Mouse (Mus musculus): ENCODE measurements at regions not wholly inside any gene's neighbourhood (a gene's known extent, or its start where the extent isn't known, plus 50 kb on each side); places are given as distances from the start of the nearest gene placed in this dataset.

DNA sequence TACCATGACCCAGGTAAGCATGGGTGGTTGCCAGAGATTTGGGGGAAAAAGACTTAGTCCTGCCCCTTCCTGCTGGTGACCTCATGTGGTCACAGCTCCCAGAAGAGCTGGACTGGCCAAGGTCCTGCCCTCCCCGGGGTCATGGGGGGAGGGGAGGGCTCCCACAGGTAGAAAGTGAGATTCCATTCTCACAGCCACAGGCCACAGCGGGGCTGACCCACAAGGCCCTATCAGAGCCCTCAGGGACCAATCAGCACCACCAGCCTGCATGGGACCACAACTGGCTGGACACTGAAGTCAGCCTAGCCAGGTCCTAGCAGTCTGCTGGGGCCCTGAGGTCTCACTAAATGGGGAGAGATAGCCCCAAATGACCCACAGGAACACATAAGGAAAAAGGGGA, 81.9 kb upstream of the Zmiz1 start:
- TF ChIP-seq POLR2A (IDR thresholded peaks at IDR 0.05; ENCODE audit: low read depth, low read length), result no peak
- TF ChIP-seq CTCF (IDR thresholded peaks at IDR 0.05; ENCODE audit: extremely low read depth, insufficient read length, insufficient replicate concordance, low read depth, low read length), result no peak
- Histone ChIP-seq H3K27ac (ENCODE audit: insufficient read depth, low read depth, low read length) (peak overlapping the region; percentile 3; the same call in 1 of the 2 replicates), H3K4me3 (ENCODE audit: low read depth, low read length) (no peak overlapping the region), H3K36me3 (ENCODE audit: control insufficient read depth, insufficient read depth, low read length) (no peaks in the 10 kb centered on the region), H3K27me3 (ENCODE audit: control insufficient read depth, insufficient read depth, low read length) (no peaks in the 10 kb centered on the region), H3K4me1 (ENCODE audit: control insufficient read depth, insufficient read depth, insufficient read length, low read length) (peaks cover 16% of the 10 kb centered on the region)
- 74% methylated on average over 2 of the region's 2 CpGs for WGBS

DNA sequence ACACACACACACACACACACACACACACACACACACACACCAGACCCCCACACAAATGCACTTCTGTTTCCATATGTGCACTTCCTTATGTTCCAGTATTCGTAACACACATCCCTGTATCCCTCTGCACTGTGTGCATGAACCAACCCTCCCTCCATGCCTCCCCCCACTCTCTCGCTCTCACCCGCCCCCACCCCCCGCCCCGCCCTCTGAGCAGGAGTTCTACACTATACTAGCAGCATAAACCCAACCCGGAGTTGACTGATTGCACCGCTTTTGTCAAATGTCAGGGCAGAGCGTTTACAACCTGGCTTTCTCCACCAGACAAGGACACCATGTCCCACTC, 81.5 kb upstream of the Zmiz1 start:
- H3K27ac ChIP-seq (ENCODE audit: insufficient read depth, low read depth, low read length), result peak overlapping the region; percentile 78
- H3K36me3 ChIP-seq (ENCODE audit: control insufficient read depth, insufficient read depth, low read length), result no peaks in the 10 kb centered on the region
- 12% methylated on average over 8 of the region's 8 CpGs for WGBS
- H3K4me3 ChIP-seq (ENCODE audit: low read depth, low read length), result peak overlapping the region; percentile 74
- H3K4me1 ChIP-seq (ENCODE audit: control insufficient read depth, insufficient read depth, insufficient read length, low read length), result peaks cover 16% of the 10 kb centered on the region
- TF ChIP-seq CTCF (IDR thresholded peaks at IDR 0.05; ENCODE audit: extremely low read depth, insufficient read length, insufficient replicate concordance, low read depth, low read length) (no peak), POLR2A (IDR thresholded peaks at IDR 0.05; ENCODE audit: low read depth, low read length) (no peak)
- H3K27me3 ChIP-seq (ENCODE audit: control insufficient read depth, insufficient read depth, low read length), result no peaks in the 10 kb centered on the region

DNA sequence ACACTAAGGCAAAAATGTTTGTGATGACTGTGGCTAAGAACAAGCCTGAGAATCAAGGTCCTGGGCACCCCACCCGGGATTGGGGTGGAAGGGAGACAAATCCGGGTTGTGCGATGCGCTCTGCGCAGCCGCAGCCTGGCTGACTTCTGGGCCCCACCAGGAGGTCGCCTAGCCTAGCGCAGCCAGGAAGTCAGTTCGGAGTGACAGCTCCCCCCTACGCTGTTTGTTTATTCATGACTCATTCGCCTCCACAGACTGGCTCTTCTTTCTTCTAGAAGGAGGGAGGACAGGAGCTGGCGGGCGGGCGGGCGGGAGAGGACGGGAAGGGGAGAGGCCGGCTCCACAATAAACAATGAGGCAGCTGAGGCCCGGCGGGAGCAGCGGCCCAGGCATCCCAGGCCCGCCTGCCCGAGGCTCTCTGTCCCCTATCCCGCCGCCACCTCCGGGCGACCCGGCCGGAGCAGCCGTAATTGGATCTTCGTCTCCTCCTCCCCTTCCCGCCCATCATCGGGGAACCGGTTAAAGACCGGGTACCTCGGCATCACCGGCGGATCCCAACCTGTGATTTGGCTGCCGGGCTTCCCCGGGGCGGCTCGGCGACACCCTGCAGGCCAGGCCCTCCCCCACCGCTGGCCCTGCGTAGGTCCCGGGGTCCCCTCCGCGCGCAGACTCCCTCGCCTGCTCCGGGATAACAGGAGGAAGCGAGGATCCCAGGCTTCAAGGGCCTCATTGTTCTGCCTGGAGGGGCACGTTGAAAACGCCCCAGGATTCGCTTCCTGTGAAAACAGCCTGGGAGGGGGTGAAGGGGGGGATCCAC, 80.9 kb upstream of the Zmiz1 start:
- H3K4me1 ChIP-seq (ENCODE audit: control insufficient read depth, insufficient read depth, insufficient read length, low read length), result peaks cover 16% of the 10 kb centered on the region
- H3K27ac ChIP-seq (ENCODE audit: insufficient read depth, low read depth, low read length), result peak overlapping the region; percentile 88
- H3K27me3 ChIP-seq (ENCODE audit: control insufficient read depth, insufficient read depth, low read length), result no peaks in the 10 kb centered on the region
- peak overlapping the region; percentile 74 for H3K4me3 ChIP-seq (ENCODE audit: low read depth, low read length)
- WGBS, result 1% methylated on average over 51 of the region's 54 CpGs
- no peaks in the 10 kb centered on the region for H3K36me3 ChIP-seq (ENCODE audit: control insufficient read depth, insufficient read depth, low read length)
- TF ChIP-seq CTCF (IDR thresholded peaks at IDR 0.05; ENCODE audit: extremely low read depth, insufficient read length, insufficient replicate concordance, low read depth, low read length), result peak; percentile 13; the same call in 1 of the 2 replicates
- TF ChIP-seq POLR2A (IDR thresholded peaks at IDR 0.05; ENCODE audit: low read depth, low read length), result peak; percentile 47

DNA sequence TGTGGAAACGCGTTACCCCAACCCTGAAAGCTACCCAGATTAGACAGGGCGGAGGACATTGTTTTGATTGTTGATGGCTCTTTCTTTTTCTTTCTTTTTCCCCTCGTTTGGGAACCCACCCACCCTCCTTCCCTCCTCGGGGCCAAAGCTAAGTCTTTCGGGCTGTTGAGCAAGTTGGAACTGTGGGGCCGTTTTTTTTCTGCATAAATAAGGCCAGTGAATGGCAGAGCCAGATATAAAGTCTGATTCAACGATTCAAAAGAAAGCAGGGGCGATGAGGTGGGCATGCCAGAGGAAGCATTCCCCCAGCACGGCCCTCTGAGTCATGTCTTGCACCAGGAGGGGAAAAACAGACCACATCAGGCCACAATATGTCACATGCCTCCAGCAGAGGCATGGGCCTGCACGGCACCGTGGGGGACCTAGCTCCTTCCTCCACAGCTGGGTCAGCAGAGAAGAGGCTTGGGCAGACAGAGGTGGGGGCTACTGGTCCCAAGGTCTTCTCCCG, 80.2 kb upstream of the Zmiz1 start:
- TF ChIP-seq POLR2A (IDR thresholded peaks at IDR 0.05; ENCODE audit: low read depth, low read length), result no peak
- TF ChIP-seq CTCF (IDR thresholded peaks at IDR 0.05; ENCODE audit: extremely low read depth, insufficient read length, insufficient replicate concordance, low read depth, low read length), result no peak
- Histone ChIP-seq H3K4me1 (ENCODE audit: control insufficient read depth, insufficient read depth, insufficient read length, low read length) (peaks cover 16% of the 10 kb centered on the region), H3K27me3 (ENCODE audit: control insufficient read depth, insufficient read depth, low read length) (no peaks in the 10 kb centered on the region), H3K4me3 (ENCODE audit: low read depth, low read length) (peak overlapping the region; percentile 74), H3K27ac (ENCODE audit: insufficient read depth, low read depth, low read length) (peak overlapping the region; percentile 88), H3K36me3 (ENCODE audit: control insufficient read depth, insufficient read depth, low read length) (no peaks in the 10 kb centered on the region)
- 31% methylated on average over 13 of the region's 13 CpGs for WGBS

DNA sequence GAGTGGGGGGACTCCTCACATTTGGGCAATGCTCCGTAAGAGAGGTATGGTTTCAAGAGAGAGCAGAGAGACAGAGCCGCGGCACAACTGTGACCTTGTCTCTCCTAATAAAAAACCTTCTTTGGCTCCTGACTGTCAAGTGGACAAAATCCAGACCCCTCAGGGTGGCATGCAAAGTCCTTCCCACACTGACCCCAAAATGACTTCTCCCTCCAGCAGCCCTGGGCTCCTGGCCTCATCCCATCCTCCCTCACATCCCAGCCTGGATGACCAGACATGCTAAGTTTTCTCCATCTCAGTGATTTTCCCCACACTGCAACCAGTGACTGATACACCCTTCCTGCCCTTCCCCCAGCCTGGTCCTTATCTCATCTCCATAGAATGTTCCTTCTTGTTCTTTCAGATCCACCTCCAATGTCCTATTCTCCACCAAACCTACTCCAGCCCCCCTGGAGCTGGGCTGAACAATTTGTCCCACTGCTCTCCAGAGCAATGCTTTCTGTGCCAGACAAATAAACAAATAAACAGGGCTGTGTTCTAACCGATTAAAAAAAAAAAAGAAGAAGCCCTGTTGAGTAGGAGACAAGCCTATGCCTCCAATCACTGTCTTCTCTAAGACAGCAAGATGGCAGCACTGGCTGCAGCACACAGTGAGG, 75.7 kb upstream of the Zmiz1 start:
- TF ChIP-seq POLR2A (IDR thresholded peaks at IDR 0.05; ENCODE audit: low read depth, low read length) (no peak), CTCF (IDR thresholded peaks at IDR 0.05; ENCODE audit: extremely low read depth, insufficient read length, insufficient replicate concordance, low read depth, low read length) (no peak)
- Histone ChIP-seq H3K36me3 (ENCODE audit: control insufficient read depth, insufficient read depth, low read length) (no peaks in the 10 kb centered on the region), H3K4me3 (ENCODE audit: low read depth, low read length) (no peak overlapping the region), H3K27ac (ENCODE audit: insufficient read depth, low read depth, low read length) (no peak overlapping the region), H3K4me1 (ENCODE audit: control insufficient read depth, insufficient read depth, insufficient read length, low read length) (peaks cover 13% of the 10 kb centered on the region), H3K27me3 (ENCODE audit: control insufficient read depth, insufficient read depth, low read length) (no peaks in the 10 kb centered on the region)
- 73% methylated on average over 4 of the region's 4 CpGs for WGBS

DNA sequence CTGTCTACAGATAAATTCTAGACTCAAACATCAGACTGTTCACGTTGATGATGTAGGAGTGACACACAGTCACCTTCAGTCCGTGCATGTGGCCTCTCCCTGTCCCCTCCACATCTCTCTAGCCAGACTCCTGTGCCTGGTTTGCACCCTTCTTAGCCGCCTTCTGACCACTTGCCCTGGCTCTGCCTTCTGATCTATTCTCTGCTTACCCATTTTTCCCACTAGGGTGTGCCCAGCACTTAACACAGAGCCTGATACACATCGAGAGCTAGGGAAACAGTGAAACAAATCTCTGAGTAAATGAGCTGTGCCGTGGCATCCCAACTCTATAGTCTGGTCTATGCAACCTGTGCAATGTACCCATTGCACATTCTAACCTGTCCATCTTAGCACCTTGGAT, 73.3 kb upstream of the Zmiz1 start:
- Histone ChIP-seq H3K27ac (ENCODE audit: insufficient read depth, low read depth, low read length) (no peak overlapping the region), H3K4me1 (ENCODE audit: control insufficient read depth, insufficient read depth, insufficient read length, low read length) (peaks cover 4% of the 10 kb centered on the region; the same call in 1 of the 2 replicates), H3K4me3 (ENCODE audit: low read depth, low read length) (no peak overlapping the region), H3K27me3 (ENCODE audit: control insufficient read depth, insufficient read depth, low read length) (no peaks in the 10 kb centered on the region), H3K36me3 (ENCODE audit: control insufficient read depth, insufficient read depth, low read length) (no peaks in the 10 kb centered on the region)
- 50% methylated on average over 5 of the region's 5 CpGs for WGBS
- no peak for TF ChIP-seq POLR2A (IDR thresholded peaks at IDR 0.05; ENCODE audit: low read depth, low read length)
- TF ChIP-seq CTCF (IDR thresholded peaks at IDR 0.05; ENCODE audit: extremely low read depth, insufficient read length, insufficient replicate concordance, low read depth, low read length), result no peak

DNA sequence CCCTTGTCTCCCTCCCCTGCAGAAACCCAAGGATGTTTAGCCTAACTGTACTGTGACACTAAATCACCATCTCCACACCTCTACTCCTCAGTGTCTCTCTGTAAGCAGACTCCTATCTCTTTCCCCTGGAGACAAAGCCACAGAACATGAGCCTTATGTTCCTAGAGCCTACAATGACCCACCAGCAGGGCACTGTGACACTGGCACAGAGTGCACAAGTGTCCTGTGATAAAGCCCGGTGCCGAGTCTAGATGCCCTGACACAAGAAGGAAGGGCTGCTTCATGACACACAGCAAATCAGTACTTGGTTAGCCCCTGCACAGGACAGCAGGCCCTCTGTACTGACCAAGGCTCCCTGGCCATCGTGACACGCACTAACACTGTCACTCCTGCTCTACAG, 71.2 kb upstream of the Zmiz1 start:
- 95% methylated on average over 4 of the region's 4 CpGs for WGBS
- TF ChIP-seq CTCF (IDR thresholded peaks at IDR 0.05; ENCODE audit: extremely low read depth, insufficient read length, insufficient replicate concordance, low read depth, low read length) (no peak), POLR2A (IDR thresholded peaks at IDR 0.05; ENCODE audit: low read depth, low read length) (no peak)
- Histone ChIP-seq H3K4me3 (ENCODE audit: low read depth, low read length) (no peak overlapping the region), H3K27ac (ENCODE audit: insufficient read depth, low read depth, low read length) (no peak overlapping the region), H3K27me3 (ENCODE audit: control insufficient read depth, insufficient read depth, low read length) (no peaks in the 10 kb centered on the region), H3K4me1 (ENCODE audit: control insufficient read depth, insufficient read depth, insufficient read length, low read length) (peaks cover 4% of the 10 kb centered on the region; the same call in 1 of the 2 replicates), H3K36me3 (ENCODE audit: control insufficient read depth, insufficient read depth, low read length) (no peaks in the 10 kb centered on the region)

Measured in small intestine, adult 2 months (tissue).